Mouse (Mus musculus): Measurements from ENCODE around the gene Rxra.

- no peak for TF ChIP-seq CTCF (IDR thresholded peaks at IDR 0.05; ENCODE audit: control insufficient read depth, insufficient read depth, low read length)
- TF ChIP-seq POLR2A (IDR thresholded peaks at IDR 0.05; ENCODE audit: borderline replicate concordance, control insufficient read depth, low read depth, low read length), result no peak
These were observed 109.8 kb downstream of the Rxra start for GRCm38 (mm10) chr2:27785973-27786417.

Data from bone marrow, adult 2 months (tissue).